22 mouse cellular contexts compared by ENCODE assay signal in genomic region chr2:65423501-65423900, GRCm38 (mm10). TPM values are rescaled to one million over a fixed set of nuclear protein-coding genes. Genes with fewer than 3 reads are reported as not detected.
DNase-seq lines count a peak whose midpoint lies in the region; ATAC-seq lines count a peak whose summit lies in the region.
"Had no signal": no experiment of that assay in that cellular context is flagged by ENCODE, and none has a peak within 500 bp of the region (broad histone marks: within the 10 kb centered on the region; RNA-seq: fewer than 3 reads in every experiment).

No protein-coding gene starts in this region.

- no peaks in the 10 kb centered on the region for H3K27me3 ChIP-seq in limb, embryonic 13.5 days
- no peaks in the 10 kb centered on the region for H3K27me3 ChIP-seq in limb, embryonic 10.5 days (ENCODE audit: low read depth, poor library complexity, severe bottlenecking)
- H3K27me3 ChIP-seq in midbrain, embryonic 14.5 days (ENCODE audit: control insufficient read depth, insufficient read depth, low read length), result no peaks in the 10 kb centered on the region
- H3K27me3 ChIP-seq in midbrain, embryonic 10.5 days (ENCODE audit: low read depth, poor library complexity, severe bottlenecking), result no peaks in the 10 kb centered on the region
- H3K27me3 ChIP-seq: CH12.LX; forebrain, embryonic 12.5 days; hindbrain, embryonic 12.5 days; intestine, embryonic 15.5 days; limb, embryonic 12.5 days; neural tube, embryonic 12.5 days; stomach, embryonic 15.5 days had no signal

- no peak overlapping the region for H3K27ac ChIP-seq in limb, embryonic 13.5 days
- no peak overlapping the region for H3K27ac ChIP-seq in limb, embryonic 10.5 days
- H3K27ac ChIP-seq in midbrain, embryonic 14.5 days (replicated peaks; ENCODE audit: low read depth, low read length), result no peak overlapping the region
- H3K27ac ChIP-seq in midbrain, embryonic 10.5 days (replicated peaks), result no peak overlapping the region
- H3K27ac ChIP-seq: forebrain, embryonic 12.5 days; hindbrain, embryonic 12.5 days; intestine, embryonic 15.5 days; limb, embryonic 12.5 days; neural tube, embryonic 12.5 days; stomach, embryonic 15.5 days had no signal

- no peaks in the 10 kb centered on the region for H3K9me3 ChIP-seq in limb, embryonic 13.5 days
- no peaks in the 10 kb centered on the region for H3K9me3 ChIP-seq in limb, embryonic 10.5 days (replicated peaks)
- no peaks in the 10 kb centered on the region for H3K9me3 ChIP-seq in midbrain, embryonic 14.5 days (ENCODE audit: control insufficient read depth, low read length)
- no peaks in the 10 kb centered on the region for H3K9me3 ChIP-seq in midbrain, embryonic 10.5 days (replicated peaks)
- H3K9me3 ChIP-seq: forebrain, embryonic 12.5 days; hindbrain, embryonic 12.5 days; intestine, embryonic 15.5 days; limb, embryonic 12.5 days; neural tube, embryonic 12.5 days; stomach, embryonic 15.5 days had no signal

- peak; percentile 51; the same call in 1 of the 2 replicates for ATAC-seq in limb, embryonic 13.5 days (ENCODE audit: low FRiP score, low read depth)
- ATAC-seq in midbrain, embryonic 14.5 days (ENCODE audit: low FRiP score, low TSS enrichment), result no peak
- ATAC-seq: intestine, embryonic 15.5 days had no signal

- no peak overlapping the region for H3K4me3 ChIP-seq in limb, embryonic 13.5 days
- no peak overlapping the region for H3K4me3 ChIP-seq in limb, embryonic 10.5 days
- H3K4me3 ChIP-seq in midbrain, embryonic 14.5 days (replicated peaks; ENCODE audit: low read depth, low read length), result no peak overlapping the region
- no peak overlapping the region for H3K4me3 ChIP-seq in midbrain, embryonic 10.5 days
- H3K4me3 ChIP-seq: forebrain, embryonic 12.5 days; hindbrain, embryonic 12.5 days; intestine, embryonic 15.5 days; limb, embryonic 12.5 days; neural tube, embryonic 12.5 days; stomach, embryonic 15.5 days had no signal

- DNase-seq in embryo, embryonic 10.5 days (ENCODE audit: low spot score), result peak; percentile 23
- DNase-seq in embryo, embryonic 9.5 days (ENCODE audit: extremely low spot score), result no peak
- no peak for DNase-seq in limb, embryonic 10.5 days (ENCODE audit: low spot score)
- peak; percentile 44 for DNase-seq in midbrain, embryonic 14.5 days
- no peak for DNase-seq in midbrain, embryonic 10.5 days (ENCODE audit: low spot score)
- DNase-seq in right cerebral cortex, postnatal 36 days (ENCODE audit: low spot score in 2 of 2), result no peak
- DNase-seq in testis, postnatal 14 days (ENCODE audit: low spot score), result no peak
- DNase-seq: cerebellum, adult 8-10 months; gastrocnemius, postnatal 10 days; heart, postnatal 10 days; kidney, postnatal 10 days; layer of hippocampus, adult 9-11 months; thymus, postnatal 25 days had no signal

- H3K4me1 ChIP-seq in limb, embryonic 13.5 days, result peaks cover 8% of the 10 kb centered on the region; the same call in 1 of the 2 replicates
- H3K4me1 ChIP-seq in limb, embryonic 10.5 days, result peaks cover 8% of the 10 kb centered on the region
- H3K4me1 ChIP-seq in midbrain, embryonic 14.5 days (ENCODE audit: control insufficient read depth, insufficient read depth, low read length), result peaks cover 17% of the 10 kb centered on the region
- peaks cover 15% of the 10 kb centered on the region; the same call in 1 of the 2 replicates for H3K4me1 ChIP-seq in midbrain, embryonic 10.5 days
- H3K4me1 ChIP-seq: intestine, embryonic 15.5 days; limb, embryonic 12.5 days; neural tube, embryonic 12.5 days; stomach, embryonic 15.5 days had no signal

- H3K36me3 ChIP-seq in limb, embryonic 13.5 days, result no peaks in the 10 kb centered on the region
- H3K36me3 ChIP-seq in limb, embryonic 10.5 days, result no peaks in the 10 kb centered on the region
- H3K36me3 ChIP-seq in midbrain, embryonic 14.5 days (ENCODE audit: control insufficient read depth, insufficient read depth, low read length), result no peaks in the 10 kb centered on the region
- H3K36me3 ChIP-seq in midbrain, embryonic 10.5 days, result no peaks in the 10 kb centered on the region
- H3K36me3 ChIP-seq: forebrain, embryonic 12.5 days; hindbrain, embryonic 12.5 days; intestine, embryonic 15.5 days; limb, embryonic 12.5 days; neural tube, embryonic 12.5 days; stomach, embryonic 15.5 days had no signal

- H3K9ac ChIP-seq in limb, embryonic 13.5 days, result no peak overlapping the region
- H3K9ac ChIP-seq in midbrain, embryonic 14.5 days (replicated peaks; ENCODE audit: low read length), result no peak overlapping the region
- H3K9ac ChIP-seq: forebrain, embryonic 12.5 days; hindbrain, embryonic 12.5 days; intestine, embryonic 15.5 days; limb, embryonic 12.5 days; neural tube, embryonic 12.5 days; stomach, embryonic 15.5 days had no signal

- WGBS in limb, embryonic 13.5 days, result 41% methylated on average over 5 of the region's 5 CpGs
- 74% methylated on average over 5 of the region's 5 CpGs for WGBS in limb, embryonic 10.5 days
- 64% methylated on average over 5 of the region's 5 CpGs for WGBS in midbrain, embryonic 14.5 days
- WGBS in midbrain, embryonic 10.5 days, result 72% methylated on average over 5 of the region's 5 CpGs

- H3K4me2 ChIP-seq in limb, embryonic 13.5 days (replicated peaks), result no peak overlapping the region
- no peak overlapping the region for H3K4me2 ChIP-seq in midbrain, embryonic 14.5 days (ENCODE audit: low read length)
- H3K4me2 ChIP-seq: forebrain, embryonic 12.5 days; hindbrain, embryonic 12.5 days; intestine, embryonic 15.5 days; limb, embryonic 12.5 days; neural tube, embryonic 12.5 days; stomach, embryonic 15.5 days had no signal

RNA-seq across cellular contexts. Expression of gene Slc38a11, which starts 59.7 kb away (rescaled TPM):
- 0.45 and 0.75 TPM in 2 replicates for polyA plus RNA-seq in limb, embryonic 13.5 days (2015; fragmentation: Nextera tagmentation; extraction: Ambion mirVana)
- not detected in 2 replicates for polyA plus RNA-seq in limb, embryonic 10.5 days (2016; fragmentation: Nextera tagmentation; extraction: Ambion mirVana)
- polyA plus RNA-seq in midbrain, embryonic 14.5 days (2014; fragmentation: Nextera tagmentation; extraction: Ambion mirVana), result 1.3 and 2.3 TPM in 2 replicates
- 0.28 and 0.48 TPM in 2 replicates for polyA plus RNA-seq in midbrain, embryonic 10.5 days (2016; fragmentation: Nextera tagmentation; extraction: Ambion mirVana)
- polyA plus RNA-seq: lung, embryonic 16.5 days had no signal

Comparison
In these comparisons a context has a peak if more than half of its experiments do, and no peak if none do; other contexts are left out.
1. DNase-seq: peak in embryo, embryonic 10.5 days (single experiment) and midbrain, embryonic 14.5 days (single experiment); none in embryo, embryonic 9.5 days (single experiment), limb, embryonic 10.5 days (single experiment), midbrain, embryonic 10.5 days (single experiment), right cerebral cortex, postnatal 36 days (0 of 2) and testis, postnatal 14 days (single experiment).